Mouse (Mus musculus): Measurements from ENCODE around the gene Gm21885. TPM values are rescaled to one million over a fixed set of nuclear protein-coding genes. Genes with fewer than 3 reads are reported as not detected.

Gene Gm21885
- total and polyA plus RNA-seq, 2 experiments from 2014 or later = 0.30 TPM; not detected in 1

DNA sequence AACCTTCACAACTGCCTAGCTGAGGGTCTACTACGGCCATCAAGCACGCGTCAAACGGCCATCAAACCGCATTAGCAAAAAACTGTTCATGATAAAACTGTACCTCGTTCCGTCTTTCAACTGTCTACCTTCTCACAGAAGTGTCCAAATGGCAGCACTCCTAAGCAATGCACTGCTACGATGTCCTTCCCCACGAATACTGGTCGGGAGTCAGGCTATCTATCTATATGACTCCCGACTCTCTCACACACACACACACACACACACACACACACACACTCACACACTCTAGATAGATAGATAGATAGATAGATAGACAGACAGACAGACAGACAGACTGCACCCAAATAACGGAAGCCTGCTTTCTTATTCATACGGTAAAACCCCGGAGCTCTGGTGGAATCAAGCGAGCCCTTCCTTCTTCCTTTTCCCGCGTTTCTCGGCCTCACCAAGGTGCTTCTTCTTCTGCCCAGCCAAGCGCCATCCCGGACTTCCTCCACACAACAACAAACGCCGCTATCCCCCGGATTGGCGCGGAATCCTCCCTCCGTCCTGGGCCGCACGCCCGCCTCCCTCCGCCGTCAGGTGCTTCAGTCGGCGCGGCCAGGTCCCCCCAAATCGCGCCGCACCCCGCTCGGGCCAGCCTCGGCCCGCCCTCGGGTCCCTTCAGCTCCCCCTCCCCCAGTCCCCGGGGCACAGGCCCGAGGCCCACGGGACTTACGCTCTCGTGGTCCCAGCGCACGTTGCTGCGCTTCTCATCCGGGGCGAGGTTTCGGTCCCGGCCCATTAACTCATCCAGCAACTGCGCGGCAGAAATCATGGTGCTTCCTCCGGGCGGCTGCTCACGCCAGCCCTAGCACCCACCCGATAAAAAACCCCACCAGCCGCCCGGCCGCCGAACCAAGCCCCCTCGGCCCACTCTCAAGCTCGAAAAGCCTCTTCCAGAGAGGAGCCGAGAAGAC is 39.6 kb downstream of the Gm21885 start:
- TF ChIP-seq EP300 (IDR thresholded peaks at IDR 0.05; ENCODE audit: low read depth) (peak; percentile 51; the same call in 1 of the 2 replicates), CTCF (IDR thresholded peaks at IDR 0.05; ENCODE audit: low read depth) (no peak)
- Histone ChIP-seq H3K4me2 (ENCODE audit: low read depth, low read length) (peak overlapping the region; percentile 90), H3K9ac (replicated peaks; ENCODE audit: low read depth, low read length) (peak overlapping the region; percentile 99), H3K4me3 (ENCODE audit: low read depth, low read length) (peak overlapping the region; percentile 99), H3K4me1 (ENCODE audit: control insufficient read depth, insufficient read depth) (peaks cover 24% of the 10 kb centered on the region; the same call in 1 of the 2 replicates), H3K9me3 (replicated peaks; ENCODE audit: control insufficient read depth, low read length) (no peaks in the 10 kb centered on the region), H3K27ac (ENCODE audit: low read depth) (peak overlapping the region; percentile 98), H3K27me3 (ENCODE audit: control insufficient read depth, insufficient read depth, low read length) (no peaks in the 10 kb centered on the region), H3K36me3 (replicated peaks; ENCODE audit: control insufficient read depth, insufficient read depth, low read length) (no peaks in the 10 kb centered on the region)
- peak; percentile 67 for ATAC-seq (ENCODE audit: insufficient read depth, low read depth)
- under 1% methylated on average over 67 of the region's 67 CpGs for WGBS
- DNase-seq (ENCODE audit: low spot score) = no peak

DNA sequence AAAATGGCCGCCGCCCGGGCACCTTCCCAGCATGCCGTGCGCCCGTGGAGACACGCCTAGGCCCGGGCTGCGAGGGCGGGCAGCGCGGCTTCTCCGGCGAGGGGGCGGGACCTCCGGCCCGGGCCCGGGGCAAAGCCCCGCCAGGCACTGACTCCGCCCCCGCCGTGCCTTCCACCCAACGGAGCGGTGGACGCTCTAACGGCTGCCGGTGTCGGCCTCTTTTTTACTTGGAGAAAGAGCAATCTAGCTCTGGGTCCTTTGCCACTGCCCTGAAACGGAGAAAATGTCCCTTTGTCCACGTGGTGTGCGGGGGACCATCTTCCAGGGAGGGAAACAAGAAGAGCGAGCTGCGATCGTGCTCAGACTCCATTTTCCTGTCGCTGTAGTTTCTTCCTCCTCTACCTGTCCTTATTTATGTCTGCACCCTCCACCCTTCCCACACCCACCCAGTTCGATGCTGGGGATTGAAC is 40.3 kb downstream of the Gm21885 start, which contains the start of gene Luc7l3:
TSS of gene Luc7l3 (minus strand) at position 58 of the 470 bp plus-strand sequence.
- DNase-seq (ENCODE audit: low spot score) = peak; percentile 93
- ATAC-seq (ENCODE audit: insufficient read depth, low read depth) = peak; percentile 95
- TF ChIP-seq EP300 (IDR thresholded peaks at IDR 0.05; ENCODE audit: low read depth) = no peak
- TF ChIP-seq CTCF (IDR thresholded peaks at IDR 0.05; ENCODE audit: low read depth) = no peak
- Histone ChIP-seq H3K4me2 (ENCODE audit: low read depth, low read length) (peak within 1 kb of the TSS; percentile 90), H3K9ac (replicated peaks; ENCODE audit: low read depth, low read length) (peak within 1 kb of the TSS; percentile 99), H3K27ac (ENCODE audit: low read depth) (peak within 1 kb of the TSS; percentile 98), H3K36me3 (replicated peaks; ENCODE audit: control insufficient read depth, insufficient read depth, low read length) (no peaks in the 10 kb centered on the region), H3K4me3 (ENCODE audit: low read depth, low read length) (peak within 1 kb of the TSS; percentile 99), H3K27me3 (ENCODE audit: control insufficient read depth, insufficient read depth, low read length) (no peaks in the 10 kb centered on the region), H3K4me1 (ENCODE audit: control insufficient read depth, insufficient read depth) (peaks cover 26% of the 10 kb centered on the region), H3K9me3 (replicated peaks; ENCODE audit: control insufficient read depth, low read length) (no peaks in the 10 kb centered on the region)
- under 1% methylated on average over 35 of the region's 36 CpGs for WGBS

DNA sequence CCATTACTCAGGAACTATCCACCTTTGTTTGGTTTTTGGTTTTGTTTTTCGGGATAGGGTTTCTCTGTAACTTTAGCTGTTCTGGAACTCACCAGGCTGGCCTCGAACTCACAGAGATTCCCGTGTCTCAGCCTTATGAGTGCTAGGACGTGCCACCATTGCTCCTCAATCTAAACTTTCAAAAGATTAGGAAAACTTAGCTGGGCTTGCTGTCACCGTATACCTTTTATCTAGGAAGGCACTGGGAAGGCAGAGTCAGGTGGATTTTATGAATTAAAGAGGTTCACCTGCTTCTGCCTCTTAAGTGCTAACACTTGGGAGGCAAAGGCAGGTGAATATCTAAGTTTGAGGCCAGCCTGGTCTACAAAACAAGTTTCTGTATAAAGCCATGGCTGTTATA is 41.0 kb downstream of the Gm21885 start:
- no peak for ATAC-seq (ENCODE audit: insufficient read depth, low read depth)
- WGBS = 43% methylated on average over 5 of the region's 5 CpGs

DNA sequence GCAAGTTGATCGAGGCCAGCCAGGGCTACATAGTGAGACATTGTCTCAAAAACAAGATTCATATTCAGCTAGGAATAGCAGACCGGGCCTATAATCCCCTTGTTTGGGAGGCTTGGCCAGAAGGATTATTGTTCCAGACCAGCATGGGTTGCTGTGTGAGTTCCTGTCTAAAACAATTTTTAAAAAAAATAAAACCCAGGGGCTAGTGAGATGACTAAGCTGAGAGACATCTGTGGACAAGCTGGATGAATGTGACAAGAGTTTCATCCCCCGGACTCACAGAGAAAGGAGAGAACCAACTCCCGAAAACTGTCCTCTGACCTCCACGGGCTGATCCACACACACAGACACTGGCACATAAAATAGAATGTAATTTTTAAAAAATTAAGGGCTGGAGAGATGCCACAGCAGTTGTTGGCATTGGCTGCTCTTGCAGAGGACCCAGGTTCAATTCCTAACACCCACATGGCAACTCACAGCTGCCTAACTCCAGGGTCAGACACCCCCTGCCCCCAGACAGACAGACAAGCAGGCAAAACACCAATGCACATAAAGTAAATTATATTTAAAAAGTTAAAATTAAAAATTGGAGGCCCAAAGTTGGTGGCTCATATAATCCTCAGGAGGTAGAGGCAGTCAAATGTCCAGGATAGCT is 41.7 kb downstream of the Gm21885 start:
- ATAC-seq (ENCODE audit: insufficient read depth, low read depth) (no peak), DNase-seq (ENCODE audit: low spot score) (no peak)
- TF ChIP-seq EP300 (IDR thresholded peaks at IDR 0.05; ENCODE audit: low read depth) = no peak
- no peak for TF ChIP-seq CTCF (IDR thresholded peaks at IDR 0.05; ENCODE audit: low read depth)
- H3K9ac ChIP-seq (replicated peaks; ENCODE audit: low read depth, low read length) = no peak overlapping the region
- H3K4me2 ChIP-seq (ENCODE audit: low read depth, low read length) = no peak overlapping the region
- no peaks in the 10 kb centered on the region for H3K36me3 ChIP-seq (replicated peaks; ENCODE audit: control insufficient read depth, insufficient read depth, low read length)
- H3K27me3 ChIP-seq (ENCODE audit: control insufficient read depth, insufficient read depth, low read length) = no peaks in the 10 kb centered on the region
- peaks cover 25% of the 10 kb centered on the region for H3K4me1 ChIP-seq (ENCODE audit: control insufficient read depth, insufficient read depth)
- WGBS = 80% methylated on average over 5 of the region's 5 CpGs
- H3K9me3 ChIP-seq (replicated peaks; ENCODE audit: control insufficient read depth, low read length) = no peaks in the 10 kb centered on the region
- no peak overlapping the region for H3K4me3 ChIP-seq (ENCODE audit: low read depth, low read length)
- H3K27ac ChIP-seq (ENCODE audit: low read depth) = peak overlapping the region; percentile 98

More for the DNA sequence above, 41.0 kb downstream of the Gm21885 start:
- Histone ChIP-seq H3K27ac (ENCODE audit: low read depth) (peak overlapping the region; percentile 98), H3K4me3 (ENCODE audit: low read depth, low read length) (peak overlapping the region; percentile 99), H3K36me3 (replicated peaks; ENCODE audit: control insufficient read depth, insufficient read depth, low read length) (no peaks in the 10 kb centered on the region), H3K9ac (replicated peaks; ENCODE audit: low read depth, low read length) (peak overlapping the region; percentile 99), H3K4me1 (ENCODE audit: control insufficient read depth, insufficient read depth) (peaks cover 25% of the 10 kb centered on the region), H3K4me2 (ENCODE audit: low read depth, low read length) (peak overlapping the region; percentile 90), H3K9me3 (replicated peaks; ENCODE audit: control insufficient read depth, low read length) (no peaks in the 10 kb centered on the region), H3K27me3 (ENCODE audit: control insufficient read depth, insufficient read depth, low read length) (no peaks in the 10 kb centered on the region)
- no peak for TF ChIP-seq CTCF (IDR thresholded peaks at IDR 0.05; ENCODE audit: low read depth)
- no peak for TF ChIP-seq EP300 (IDR thresholded peaks at IDR 0.05; ENCODE audit: low read depth)
- DNase-seq (ENCODE audit: low spot score) = no peak

DNA sequence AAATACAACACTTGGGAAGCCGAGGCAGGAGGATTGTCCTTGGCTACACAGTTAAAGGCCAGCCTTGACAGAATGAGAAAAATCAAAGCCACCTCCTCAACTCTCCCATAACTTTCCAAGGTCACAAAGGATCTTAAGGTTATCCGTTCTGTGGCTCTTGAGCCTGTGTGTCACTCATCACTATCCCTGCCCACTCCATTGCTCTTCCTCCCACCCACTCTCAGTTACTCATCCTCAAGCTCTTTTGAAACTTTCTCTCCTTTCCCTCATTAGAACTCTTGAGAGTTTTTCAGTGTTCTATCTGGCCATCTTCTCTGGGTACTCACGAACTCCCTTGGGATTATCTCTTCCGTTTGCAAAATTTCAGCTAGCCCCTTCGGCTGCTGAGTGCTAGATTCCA is 42.9 kb downstream of the Gm21885 start:
- no peaks in the 10 kb centered on the region for H3K36me3 ChIP-seq (replicated peaks; ENCODE audit: control insufficient read depth, insufficient read depth, low read length)
- H3K27me3 ChIP-seq (ENCODE audit: control insufficient read depth, insufficient read depth, low read length) = no peaks in the 10 kb centered on the region
- 72% methylated on average over 5 of the region's 5 CpGs for WGBS
- H3K9ac ChIP-seq (replicated peaks; ENCODE audit: low read depth, low read length) = no peak overlapping the region
- DNase-seq (ENCODE audit: low spot score) (no peak), ATAC-seq (ENCODE audit: insufficient read depth, low read depth) (no peak)
- no peak overlapping the region for H3K27ac ChIP-seq (ENCODE audit: low read depth)
- H3K4me2 ChIP-seq (ENCODE audit: low read depth, low read length) = no peak overlapping the region
- TF ChIP-seq CTCF (IDR thresholded peaks at IDR 0.05; ENCODE audit: low read depth) (no peak), EP300 (IDR thresholded peaks at IDR 0.05; ENCODE audit: low read depth) (no peak)
- no peaks in the 10 kb centered on the region for H3K9me3 ChIP-seq (replicated peaks; ENCODE audit: control insufficient read depth, low read length)
- peaks cover 31% of the 10 kb centered on the region for H3K4me1 ChIP-seq (ENCODE audit: control insufficient read depth, insufficient read depth)
- no peak overlapping the region for H3K4me3 ChIP-seq (ENCODE audit: low read depth, low read length)
